Mouse (Mus musculus): Measurements from ENCODE around the gene Ttll11.

Ttll11 gene

GRCm38 (mm10) chr2:35898425-35899134 lies 81.1 kb downstream of the Ttll11 start:
- DNase-seq = peak; percentile 34

GRCm38 (mm10) chr2:35897125-35897524 lies 82.6 kb downstream of the Ttll11 start:
- no peak for DNase-seq

- DNase-seq = no peak
Measured at GRCm38 (mm10) chr2:35894512-35894911, 85.2 kb downstream of the Ttll11 start.

DNA sequence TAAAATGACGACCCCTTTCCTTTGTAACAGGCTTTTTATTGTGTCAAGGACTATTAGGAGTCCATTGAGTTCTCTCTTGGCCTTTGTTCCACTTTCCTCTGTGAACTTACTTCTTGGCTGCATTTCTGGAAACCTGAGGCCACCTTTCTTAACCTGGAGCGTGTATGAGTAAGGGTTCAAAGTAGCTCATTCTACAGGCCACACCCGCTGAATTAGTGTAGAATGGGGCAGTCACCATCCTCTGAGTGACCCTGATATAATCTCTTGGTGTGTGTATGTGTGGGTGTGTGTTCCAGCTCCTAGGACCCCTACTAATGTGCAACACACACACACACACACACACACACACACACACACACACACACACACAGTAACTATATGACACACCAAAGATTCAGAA lies 89.1 kb downstream of the Ttll11 start:
- DNase-seq = no peak

DNA sequence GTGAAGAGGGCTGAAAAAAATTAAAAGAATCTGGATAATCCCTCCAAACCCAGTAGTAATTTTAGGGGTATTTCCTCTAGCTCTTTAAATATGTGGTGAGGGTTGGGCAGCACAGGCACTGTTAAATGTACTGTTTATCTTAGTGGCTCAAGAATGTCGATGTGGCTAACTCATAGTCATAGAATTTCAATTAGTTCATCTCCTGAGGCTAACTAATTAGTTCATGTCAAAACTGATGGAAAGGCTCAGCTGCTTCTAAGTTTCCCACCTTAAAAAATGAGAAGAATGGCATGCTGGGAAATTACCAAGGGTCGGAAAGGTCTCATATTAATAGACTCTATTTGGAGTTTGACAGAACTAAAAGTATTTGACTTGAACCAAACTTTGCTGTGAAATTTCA lies 89.9 kb downstream of the Ttll11 start:
- DNase-seq = no peak

GRCm38 (mm10) chr2:35884296-35884695 lies 95.4 kb downstream of the Ttll11 start:
- no peak for DNase-seq

- DNase-seq = no peak
Measured at GRCm38 (mm10) chr2:35882336-35882987, 97.3 kb downstream of the Ttll11 start.

DNA sequence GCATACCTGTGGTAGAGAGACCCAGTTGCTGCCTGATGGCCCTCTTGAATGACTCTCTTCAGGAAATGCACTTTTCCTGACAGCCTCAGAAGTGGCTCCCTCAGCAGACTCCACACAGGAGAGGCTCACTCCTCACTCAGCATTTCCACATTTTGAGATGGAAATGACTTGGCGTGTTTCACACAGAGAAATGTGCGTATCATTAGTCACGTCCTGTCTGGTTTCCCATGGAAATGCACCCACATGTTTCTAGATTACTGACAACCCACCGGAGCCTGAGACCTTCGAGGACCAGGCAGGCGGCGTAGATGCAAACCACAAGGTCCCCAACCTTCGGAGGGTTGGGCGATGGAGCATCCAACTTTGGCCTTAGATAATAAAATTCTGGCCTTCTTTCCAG lies 97.8 kb downstream of the Ttll11 start:
- DNase-seq = no peak

- DNase-seq = no peak
Measured at GRCm38 (mm10) chr2:35880362-35880761, 99.4 kb downstream of the Ttll11 start.

DNA sequence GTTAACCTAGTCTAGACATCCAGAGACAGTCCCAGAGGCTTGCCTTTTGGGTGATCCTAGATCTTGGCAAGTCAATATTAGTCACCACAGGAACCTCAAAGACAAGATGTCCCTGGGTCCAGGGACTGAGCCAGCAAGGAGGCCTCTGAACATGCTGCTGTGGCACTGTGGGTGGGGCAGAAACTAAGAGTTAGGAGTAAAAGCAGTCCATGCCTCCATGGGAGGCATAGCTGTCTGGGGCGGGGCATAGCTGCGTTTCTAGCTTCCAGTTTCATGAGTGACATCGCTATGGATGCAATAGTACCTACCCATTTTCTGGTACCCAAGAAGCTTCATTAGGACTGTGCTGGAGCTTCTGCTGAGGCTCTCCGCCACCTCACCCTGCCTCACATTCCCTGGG lies 99.8 kb downstream of the Ttll11 start:
- no peak for DNase-seq

GRCm38 (mm10) chr2:35878506-35878905 lies 101.2 kb downstream of the Ttll11 start:
- DNase-seq = no peak

GRCm38 (mm10) chr2:35875572-35875971 lies 104.1 kb downstream of the Ttll11 start:
- DNase-seq = no peak

DNA sequence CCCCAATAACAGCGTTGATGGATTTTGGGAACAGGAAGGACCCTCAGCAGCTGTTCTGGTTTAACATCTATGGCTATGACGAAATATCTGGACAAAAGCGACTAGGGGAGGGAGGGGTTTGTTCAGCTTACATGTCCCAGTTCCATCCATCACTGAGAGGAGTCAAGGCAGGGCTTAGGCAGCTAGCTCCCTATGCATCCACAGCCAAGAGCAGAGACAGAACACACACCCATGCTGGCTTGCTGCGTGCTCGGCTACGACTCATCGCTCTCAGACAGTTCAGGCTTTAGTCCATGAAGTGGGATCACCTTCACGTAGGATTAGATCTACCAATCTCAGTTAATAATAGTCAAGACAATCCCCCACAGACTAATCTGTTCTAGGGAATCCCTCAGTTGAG lies 105.3 kb downstream of the Ttll11 start:
- DNase-seq = no peak

DNA sequence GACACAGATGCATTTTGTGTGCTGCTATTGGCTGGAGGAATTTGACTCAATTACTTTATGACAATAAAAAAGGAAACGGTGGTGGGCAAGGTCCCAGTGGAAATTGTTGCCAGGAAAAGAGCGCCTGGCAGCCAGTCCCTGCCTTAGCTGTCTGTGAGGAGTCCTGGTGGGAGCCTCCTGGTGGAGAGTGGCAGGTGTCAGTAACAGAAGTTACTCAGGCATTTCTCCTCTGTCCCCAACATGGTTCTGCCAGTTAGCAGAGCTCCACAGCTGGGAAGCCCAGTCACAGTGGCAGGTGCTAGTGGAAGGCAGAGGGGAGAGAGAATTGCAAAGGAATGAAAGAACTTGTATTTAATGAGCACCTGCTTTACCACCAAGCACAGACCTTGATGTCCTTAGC lies 110.5 kb downstream of the Ttll11 start:
- DNase-seq = no peak

- no peak for DNase-seq
Measured at GRCm38 (mm10) chr2:35863284-35863683, 116.4 kb downstream of the Ttll11 start.

- DNase-seq = no peak
Measured at GRCm38 (mm10) chr2:35861185-35861584, 118.5 kb downstream of the Ttll11 start.

- no peak for DNase-seq
Measured at GRCm38 (mm10) chr2:35860394-35860744, 119.3 kb downstream of the Ttll11 start.

DNA sequence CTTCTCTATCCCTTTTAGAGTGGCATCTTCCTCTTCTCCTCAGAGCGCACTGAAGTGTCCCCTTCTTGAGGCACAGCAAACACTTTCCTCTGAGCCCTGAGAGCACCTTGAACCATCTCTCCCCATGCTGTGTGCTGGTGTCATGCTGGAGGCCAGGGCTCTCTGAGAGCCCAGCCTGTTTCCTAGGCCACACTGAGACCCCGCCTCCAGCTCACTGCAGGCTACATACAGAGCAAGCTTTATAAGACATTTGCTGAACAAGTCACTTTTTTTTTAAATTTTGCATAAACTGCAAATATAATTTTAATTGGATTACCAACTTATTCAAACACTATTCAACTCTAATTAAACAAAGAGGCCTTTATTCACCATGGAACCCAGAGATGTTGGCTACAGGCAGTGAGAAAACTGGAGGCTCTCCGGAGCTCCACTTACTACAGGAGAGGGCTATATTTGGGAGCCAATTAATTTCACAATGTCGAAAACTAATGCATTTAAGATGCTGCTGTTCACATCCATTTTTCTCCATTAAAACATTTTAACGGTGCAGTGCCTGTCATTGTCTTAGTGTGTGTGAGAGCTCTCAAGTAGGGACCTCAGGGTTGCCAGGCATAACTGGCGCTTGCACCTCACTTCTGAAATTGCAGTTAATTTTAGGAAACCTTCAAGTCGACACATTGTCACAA lies 119.9 kb downstream of the Ttll11 start:
- no peak for DNase-seq

- DNase-seq = no peak
Measured at GRCm38 (mm10) chr2:35858281-35858680, 121.4 kb downstream of the Ttll11 start.

GRCm38 (mm10) chr2:35856901-35857300 lies 122.8 kb downstream of the Ttll11 start:
- DNase-seq = no peak

GRCm38 (mm10) chr2:35854877-35855276 lies 124.8 kb downstream of the Ttll11 start:
- peak; percentile 58 for DNase-seq

GRCm38 (mm10) chr2:35852971-35853370 lies 126.7 kb downstream of the Ttll11 start:
- DNase-seq = no peak

- no peak for DNase-seq
Measured at GRCm38 (mm10) chr2:35852164-35852509, 127.6 kb downstream of the Ttll11 start.

- peak; percentile 48 for DNase-seq
Measured at GRCm38 (mm10) chr2:35851420-35852163, 128.1 kb downstream of the Ttll11 start.
